Mouse (Mus musculus) MEL (cell line): ENCODE data around the gene Cln5.

Source experiments
- CHD1 ChIP-seq: IDR thresholded peaks from 2 replicates; pipeline ENCODE4 v1.6.1; 2012; ENCODE audit warnings: low read depth, mild to moderate bottlenecking, inconsistent platforms, low read length, improper control_type of control experiment
- CHD2 ChIP-seq: IDR thresholded peaks from 2 replicates; pipeline ENCODE4 v1.6.1; 2011; ENCODE audit warnings: low read length, improper control_type of control experiment
- CTCF ChIP-seq, 3 experiments: IDR thresholded peaks in 2 of 3; conservative IDR thresholded peaks in 1 of 3; 2 replicates each; pipeline ENCODE4 v1.5.1; 2011 to 2012; ENCODE audit warnings: low read length in 3 of 3, low read depth in 2 of 3, mild to moderate bottlenecking in 2 of 3, improper control_type of control experiment in 1 of 3, inconsistent platforms in 1 of 3, mixed read lengths in 1 of 3, moderate library complexity in 1 of 3; ENCODE audit not compliant: control insufficient read depth in 1 of 3, insufficient read depth in 1 of 3, poor library complexity in 1 of 3, severe bottlenecking in 1 of 3
- ELF1 ChIP-seq: IDR thresholded peaks from 2 replicates; pipeline ENCODE4 v1.6.1; 2014; ENCODE audit warnings: low read depth, mild to moderate bottlenecking, inconsistent platforms, low read length, improper control_type of control experiment, moderate library complexity
- EP300 ChIP-seq, 2 experiments: IDR thresholded peaks; 2 replicates each; pipeline ENCODE4 v1.6.1; 2011; ENCODE audit warnings: improper control_type of control experiment in 2 of 2, low read length in 2 of 2, low read depth in 1 of 2, mild to moderate bottlenecking in 1 of 2
- GATA1 ChIP-seq: IDR thresholded peaks from 2 replicates; pipeline ENCODE4 v1.6.1; 2011; ENCODE audit warnings: low read depth, low read length, improper control_type of control experiment
- NELFE ChIP-seq: IDR thresholded peaks from 2 replicates; pipeline ENCODE4 v1.6.1; 2011; ENCODE audit warnings: low read depth, low read length, improper control_type of control experiment
- POLR2A ChIP-seq, 2 experiments: IDR thresholded peaks; 2 replicates each; pipeline ENCODE4 v1.6.1; 2011 to 2012; ENCODE audit warnings: low read length in 2 of 2, mild to moderate bottlenecking in 2 of 2, control low read depth in 1 of 2, improper control_type of control experiment in 1 of 2, low read depth in 1 of 2, moderate library complexity in 1 of 2; ENCODE audit not compliant: control insufficient read depth in 1 of 2, insufficient read depth in 1 of 2, poor library complexity in 1 of 2
- POLR2AphosphoS2 ChIP-seq: IDR thresholded peaks from 2 replicates; pipeline ENCODE4 v1.6.1; 2011; ENCODE audit warnings: low read length, improper control_type of control experiment
- SIN3A ChIP-seq: IDR thresholded peaks from 2 replicates; pipeline ENCODE4 v1.6.1; 2012; ENCODE audit warnings: low read length, improper control_type of control experiment, inconsistent platforms
- UBTF ChIP-seq: IDR thresholded peaks from 2 replicates; pipeline ENCODE4 v1.6.1; 2012; ENCODE audit warnings: low read depth, mild to moderate bottlenecking, inconsistent platforms, low read length, improper control_type of control experiment, moderate library complexity, borderline replicate concordance; ENCODE audit not compliant: insufficient read depth
- ZMIZ1 ChIP-seq: IDR thresholded peaks from 2 replicates; pipeline ENCODE4 v1.6.1; 2012; ENCODE audit warnings: low read depth, mild to moderate bottlenecking, inconsistent platforms, low read length, improper control_type of control experiment, moderate library complexity

DNA sequence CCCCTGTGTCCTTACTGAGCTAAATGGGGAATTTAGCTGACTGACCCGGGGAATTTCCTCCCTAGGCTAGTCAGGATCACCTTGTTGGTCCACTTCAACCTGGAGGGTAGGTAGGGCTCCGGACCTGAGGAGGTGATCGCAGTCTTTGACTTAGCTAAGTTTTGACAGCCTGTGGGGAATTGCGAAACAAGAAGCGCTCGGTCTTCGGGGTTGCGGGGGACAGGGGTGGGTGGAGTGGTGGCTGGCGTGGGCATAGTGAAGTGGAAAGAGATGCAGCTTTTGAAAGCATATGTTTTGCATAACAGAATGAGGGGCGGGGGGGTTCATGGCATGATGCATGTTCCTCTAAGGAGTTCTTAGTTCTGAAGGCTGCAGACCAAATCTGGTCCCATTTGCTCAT, 774 bp downstream of the Cln5 start:
- no peak for TF ChIP-seq EP300 (IDR thresholded peaks at IDR 0.05; ENCODE audit: low read depth in 1 of 2, low read length in 2 of 2)
- TF ChIP-seq CTCF (IDR thresholded peaks at IDR 0.05 in 2 of 3, conservative IDR thresholded peaks at IDR 0.05 in 1 of 3; ENCODE audit: control insufficient read depth in 1 of 3, insufficient read depth in 1 of 3, low read depth in 2 of 3, low read length in 3 of 3, poor library complexity in 1 of 3, severe bottlenecking in 1 of 3): no peak
- no peak for TF ChIP-seq SIN3A
- no peak for TF ChIP-seq POLR2A (IDR thresholded peaks at IDR 0.05; ENCODE audit: control insufficient read depth in 1 of 2, insufficient read depth in 1 of 2, low read depth in 1 of 2, low read length in 2 of 2, poor library complexity in 1 of 2)
- TF ChIP-seq POLR2AphosphoS2: no peak
- no peak for TF ChIP-seq ZMIZ1
- TF ChIP-seq GATA1: no peak
- TF ChIP-seq CHD1: no peak
- no peak for TF ChIP-seq ELF1
- TF ChIP-seq CHD2: no peak
- TF ChIP-seq NELFE: no peak
- no peak for TF ChIP-seq UBTF
